Mouse (Mus musculus) limb, embryonic 15.5 days (tissue): ENCODE measurements around the gene Gadd45b. TPM values are rescaled to one million over a fixed set of nuclear protein-coding genes. Genes with fewer than 3 reads are reported as not detected.

ENCODE experiments used
- ATAC-seq: fragments of 200-750 bp; cut with Nextera tagmentation; 2 replicates; pipeline ENCODE4 v1.8.0; 2017; ENCODE audit warnings: low read depth, moderate TSS enrichment; ENCODE audit not compliant: insufficient number of reproducible peaks, low FRiP score, low TSS enrichment
- H3K27ac ChIP-seq: fragments of 300-500 bp; sonication (generic); 2 replicates; pipeline ENCODE4 v1.5.1; 2015; ENCODE audit warnings: moderate library complexity, mild to moderate bottlenecking, inconsistent platforms
- H3K27me3 ChIP-seq: fragments of 300-500 bp; sonication (generic); 2 replicates; pipeline ENCODE4 v1.6.1; 2015; ENCODE audit warnings: inconsistent platforms
- H3K36me3 ChIP-seq: fragments of 300-500 bp; sonication (generic); 2 replicates; pipeline ENCODE4 v1.6.1; 2015; ENCODE audit warnings: inconsistent platforms
- H3K4me1 ChIP-seq: fragments of 300-500 bp; sonication (generic); 2 replicates; pipeline ENCODE4 v1.6.1; 2015; ENCODE audit warnings: inconsistent platforms
- H3K4me2 ChIP-seq: fragments of 300-500 bp; sonication (generic); 2 replicates; pipeline ENCODE4 v1.6.1; 2015; ENCODE audit warnings: mild to moderate bottlenecking, inconsistent platforms
- H3K4me3 ChIP-seq: fragments of 300-500 bp; sonication (generic); 2 replicates; pipeline ENCODE4 v1.5.1; 2015; ENCODE audit warnings: mild to moderate bottlenecking, inconsistent platforms
- H3K9ac ChIP-seq: fragments of 300-500 bp; sonication (generic); 2 replicates; pipeline ENCODE4 v1.6.1; 2015; ENCODE audit warnings: inconsistent platforms
- H3K9me3 ChIP-seq: fragments of 300-500 bp; sonication (generic); 2 replicates; pipeline ENCODE4 v1.6.1; 2016; ENCODE audit warnings: inconsistent platforms
- WGBS: fragments of 180-500 bp; shearing (Covaris S2); methylation state at CpG from one replicate; pipeline ENCODE4 v1.1.7; 2015; 5-methylcytosine and 5-hydroxymethylcytosine counted together
- polyA plus RNA-seq: library from polyadenylated mRNA; unstranded; fragments of >200 nt; fragmentation: Nextera tagmentation; extraction: Ambion mirVana; gene quantifications from 2 replicates; pipeline ENCODE4 v1.2.1, GENCODE M21; 2015

The Gadd45b gene
- polyA plus RNA-seq = 44.4 and 44.7 TPM in 2 replicates

DNA sequence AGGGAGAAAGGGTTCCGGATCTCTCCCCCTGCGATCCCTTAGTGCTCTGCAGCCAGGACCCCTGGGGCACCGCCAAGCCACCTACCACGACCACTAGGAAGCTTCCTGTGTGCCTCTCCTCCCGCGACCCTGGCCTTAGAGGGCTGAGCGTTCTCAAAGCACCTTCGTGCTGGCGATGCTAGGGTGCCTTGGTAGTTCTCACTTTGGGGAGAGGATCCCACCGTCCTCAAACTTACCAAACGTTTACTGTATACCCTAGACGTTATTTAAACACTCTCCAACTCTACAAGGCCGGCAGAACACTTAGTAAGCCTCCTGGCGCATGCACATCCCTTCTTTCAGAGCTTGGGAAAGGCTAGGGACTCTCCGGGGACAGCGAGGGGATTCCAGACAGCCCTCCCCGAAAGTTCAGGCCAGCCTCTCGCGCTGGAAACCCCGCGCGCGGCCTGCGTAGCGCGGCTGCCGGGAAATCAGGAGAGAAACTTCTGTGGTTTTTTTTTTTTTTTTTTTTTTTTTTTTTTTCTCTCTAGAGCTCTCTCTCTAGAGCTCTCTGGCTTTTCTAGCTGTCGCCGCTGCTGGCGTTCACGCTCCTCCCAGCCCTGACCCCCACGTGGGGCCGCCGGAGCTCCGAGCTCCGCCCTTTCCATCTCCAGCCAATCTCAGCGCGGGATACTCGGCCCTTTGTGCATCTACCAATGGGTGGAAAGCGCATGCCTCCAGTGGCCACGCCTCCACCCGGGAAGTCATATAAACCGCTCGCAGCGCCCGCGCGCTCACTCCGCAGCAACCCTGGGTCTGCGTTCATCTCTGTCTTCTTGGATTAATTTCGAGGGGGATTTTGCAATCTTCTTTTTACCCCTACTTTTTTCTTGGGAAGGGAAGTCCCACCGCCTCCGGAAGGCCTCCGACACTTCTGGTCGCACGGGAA lies at the start of gene Gadd45b:
Gene Gadd45b (plus strand): TSS at position 775 of the 928 bp plus-strand sequence.
- ATAC-seq = peak; percentile 91
- Histone ChIP-seq H3K27ac (peak within 1 kb of the TSS; percentile 95), H3K4me3 (peak within 1 kb of the TSS; percentile 67), H3K4me2 (peak within 1 kb of the TSS; percentile 94), H3K36me3 (no peaks in the 10 kb centered on the region), H3K4me1 (peaks cover 53% of the 10 kb centered on the region), H3K9me3 (no peaks in the 10 kb centered on the region), H3K9ac (peak within 1 kb of the TSS; percentile 72), H3K27me3 (peaks cover 6% of the 10 kb centered on the region; the same call in 1 of the 2 replicates)
- WGBS = under 1% methylated on average over 56 of the region's 56 CpGs

DNA sequence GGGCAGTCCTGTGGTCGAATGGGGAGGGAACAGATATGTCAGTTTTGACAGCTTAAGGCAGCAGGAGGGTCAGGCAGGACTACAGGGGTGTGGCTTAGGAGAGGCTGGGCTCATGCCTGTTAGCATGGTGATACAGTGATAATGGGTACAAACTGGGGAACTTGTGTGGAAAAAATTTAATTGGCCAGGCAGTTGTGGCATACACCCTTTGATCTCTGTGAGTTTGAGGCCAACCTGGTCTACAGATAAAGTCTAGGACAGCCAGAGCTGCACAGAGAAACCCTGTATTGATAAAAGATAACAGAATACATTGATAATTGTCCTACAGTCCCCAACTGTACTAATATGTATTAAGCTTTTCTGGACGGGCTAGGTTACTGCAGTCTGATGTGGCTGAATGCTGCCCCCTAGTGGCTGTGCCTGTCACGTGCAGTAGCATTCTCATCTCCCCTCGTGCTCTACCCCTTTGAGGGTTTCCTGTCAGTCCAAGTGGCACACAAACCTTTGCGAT lies 49.7 kb upstream of the Gadd45b start:
- Histone ChIP-seq H3K27me3 (0 out of 2 replicates have a peak, but pooled peaks cover 4% of the 10 kb centered on the region), H3K9me3 (no peaks in the 10 kb centered on the region), H3K36me3 (no peaks in the 10 kb centered on the region), H3K4me3 (no peak overlapping the region), H3K4me2 (no peak overlapping the region), H3K9ac (no peak overlapping the region), H3K27ac (no peak overlapping the region), H3K4me1 (no peaks in the 10 kb centered on the region)
- WGBS = 15% methylated on average over 5 of the region's 5 CpGs
- ATAC-seq = no peak

DNA sequence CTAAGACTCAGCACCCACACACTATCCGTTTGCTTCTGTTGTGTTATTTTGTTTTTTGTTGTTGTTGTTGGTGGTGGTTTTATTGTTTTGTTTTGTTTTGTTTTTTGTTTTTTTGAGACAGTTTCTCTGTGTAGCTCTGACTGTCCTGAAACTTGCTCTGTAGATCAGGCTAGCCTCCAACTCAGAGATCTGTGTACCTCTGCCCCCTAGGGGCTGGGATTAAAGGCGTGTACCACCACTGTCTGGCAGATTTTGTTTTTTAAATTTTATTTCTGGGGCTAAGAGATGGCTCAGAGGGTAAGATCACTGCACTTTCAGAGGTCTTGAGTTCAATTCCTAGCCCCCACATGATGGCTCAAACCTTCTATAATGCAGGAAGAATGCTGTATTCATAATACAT lies 49.0 kb upstream of the Gadd45b start:
- H3K4me1 ChIP-seq = no peaks in the 10 kb centered on the region

DNA sequence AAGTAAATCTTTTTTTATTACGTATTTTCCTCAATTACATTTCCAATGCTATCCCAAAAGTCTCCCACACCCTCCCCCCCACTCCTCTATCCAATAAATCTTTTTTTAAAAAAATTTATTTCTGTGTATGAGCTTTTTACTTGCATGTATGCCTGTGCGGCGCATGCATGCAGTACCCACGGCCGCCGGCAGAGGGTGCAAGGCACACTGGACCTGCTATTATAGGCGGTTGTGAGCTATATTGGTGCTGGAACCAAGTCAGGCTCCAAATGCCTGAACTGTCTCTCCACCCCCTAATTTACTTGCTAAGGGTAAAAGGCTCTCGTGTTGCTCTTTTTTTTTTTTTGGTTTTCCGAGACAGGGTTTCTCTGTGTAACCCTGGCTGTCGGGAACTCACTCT lies 48.6 kb upstream of the Gadd45b start:
- Histone ChIP-seq H3K4me1 (no peaks in the 10 kb centered on the region), H3K27me3 (0 out of 2 replicates have a peak, but pooled peaks cover 6% of the 10 kb centered on the region), H3K9ac (no peak overlapping the region), H3K4me3 (no peak overlapping the region), H3K4me2 (no peak overlapping the region), H3K36me3 (no peaks in the 10 kb centered on the region), H3K27ac (no peak overlapping the region), H3K9me3 (no peaks in the 10 kb centered on the region)
- no peak for ATAC-seq
- 26% methylated on average over 10 of the region's 10 CpGs for WGBS

More for the DNA sequence above, 49.0 kb upstream of the Gadd45b start:
- Histone ChIP-seq H3K27me3 (0 out of 2 replicates have a peak, but pooled peaks cover 6% of the 10 kb centered on the region), H3K9me3 (no peaks in the 10 kb centered on the region), H3K4me2 (no peak overlapping the region), H3K4me3 (no peak overlapping the region), H3K36me3 (no peaks in the 10 kb centered on the region), H3K9ac (no peak overlapping the region), H3K27ac (no peak overlapping the region)
- ATAC-seq = no peak
- 66% methylated on average over 2 of the region's 2 CpGs for WGBS

DNA sequence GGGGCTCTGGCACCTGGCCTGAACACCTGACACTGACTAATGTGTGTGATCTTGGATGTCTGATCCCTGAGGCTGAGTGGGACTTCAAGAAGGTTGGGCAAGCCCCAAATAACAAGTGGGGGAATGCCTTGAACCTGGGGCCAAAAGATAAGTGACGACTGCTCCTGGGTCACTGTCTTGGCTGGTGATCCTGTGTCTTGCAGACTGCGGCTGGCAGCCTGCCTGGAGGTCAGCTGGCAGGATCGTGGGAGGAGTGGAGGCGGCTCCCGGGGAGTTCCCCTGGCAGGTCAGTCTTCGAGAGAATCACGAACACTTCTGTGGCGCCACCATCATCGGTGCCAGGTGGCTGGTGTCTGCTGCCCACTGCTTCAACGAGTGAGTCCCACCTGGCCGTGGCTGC lies 42.7 kb upstream of the Gadd45b start:
- H3K36me3 ChIP-seq = no peaks in the 10 kb centered on the region
- 67% methylated on average over 11 of the region's 11 CpGs for whole genome bisulfite sequencing
- no peak overlapping the region for H3K4me3 ChIP-seq
- no peak overlapping the region for H3K4me2 ChIP-seq
- H3K4me1 ChIP-seq = no peaks in the 10 kb centered on the region
- no peak for ATAC-seq
- no peak overlapping the region for H3K27ac ChIP-seq
- peaks cover 29% of the 10 kb centered on the region for H3K27me3 ChIP-seq
- H3K9me3 ChIP-seq = no peaks in the 10 kb centered on the region
- no peak overlapping the region for H3K9ac ChIP-seq

DNA sequence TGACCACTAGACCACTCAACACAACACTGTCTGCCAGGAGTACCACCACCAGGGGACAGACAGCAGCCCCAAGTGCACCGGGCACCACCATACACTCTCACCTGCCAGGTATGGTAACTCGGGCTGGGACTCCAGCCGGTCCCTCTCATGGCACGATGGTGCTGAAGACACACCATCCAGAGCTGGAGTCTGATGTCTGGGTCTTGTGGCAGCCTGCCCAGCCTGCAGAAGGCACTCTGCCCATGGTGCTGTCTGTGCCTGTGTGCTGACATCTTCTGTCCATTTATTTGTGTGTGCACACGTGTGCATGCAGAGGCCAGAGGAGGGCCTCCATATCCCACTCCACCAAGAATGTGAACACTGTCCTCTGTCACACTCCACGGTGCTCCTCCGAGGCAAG lies 34.8 kb upstream of the Gadd45b start:
- ATAC-seq = no peak
- Histone ChIP-seq H3K27ac (no peak overlapping the region), H3K36me3 (peaks cover 11% of the 10 kb centered on the region), H3K4me1 (peaks cover 20% of the 10 kb centered on the region), H3K4me3 (no peak overlapping the region), H3K9me3 (no peaks in the 10 kb centered on the region), H3K27me3 (peaks cover 2% of the 10 kb centered on the region; the same call in 1 of the 2 replicates), H3K9ac (no peak overlapping the region), H3K4me2 (no peak overlapping the region)
- WGBS = 83% methylated on average over 7 of the region's 7 CpGs

DNA sequence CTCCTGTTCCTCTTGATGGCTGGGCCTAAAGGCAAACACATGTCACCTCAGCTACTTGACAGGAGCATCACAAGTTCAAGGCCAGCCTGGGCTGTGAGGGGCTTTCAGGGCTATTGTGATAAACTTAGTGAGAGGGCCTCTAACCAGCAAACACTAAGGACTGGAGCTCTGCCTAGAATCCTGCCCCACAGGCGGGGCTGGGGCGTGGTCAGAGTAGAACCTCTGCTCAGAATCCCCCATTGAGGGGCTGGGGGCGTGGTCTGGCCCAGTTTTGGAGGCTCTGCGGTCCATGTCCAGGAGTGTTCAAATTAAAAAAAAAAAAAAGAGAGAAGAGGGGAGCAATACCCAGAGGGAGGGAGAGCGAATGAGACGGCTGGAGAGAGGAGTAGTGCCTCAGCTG lies 34.2 kb upstream of the Gadd45b start:
- no peak overlapping the region for H3K9ac ChIP-seq
- peaks cover 20% of the 10 kb centered on the region for H3K4me1 ChIP-seq
- H3K36me3 ChIP-seq = peaks cover 11% of the 10 kb centered on the region
- H3K27me3 ChIP-seq = no peaks in the 10 kb centered on the region
- no peaks in the 10 kb centered on the region for H3K9me3 ChIP-seq
- H3K4me2 ChIP-seq = no peak overlapping the region
- WGBS = 83% methylated on average over 6 of the region's 6 CpGs
- H3K27ac ChIP-seq = no peak overlapping the region
- no peak overlapping the region for H3K4me3 ChIP-seq
- ATAC-seq = no peak

DNA sequence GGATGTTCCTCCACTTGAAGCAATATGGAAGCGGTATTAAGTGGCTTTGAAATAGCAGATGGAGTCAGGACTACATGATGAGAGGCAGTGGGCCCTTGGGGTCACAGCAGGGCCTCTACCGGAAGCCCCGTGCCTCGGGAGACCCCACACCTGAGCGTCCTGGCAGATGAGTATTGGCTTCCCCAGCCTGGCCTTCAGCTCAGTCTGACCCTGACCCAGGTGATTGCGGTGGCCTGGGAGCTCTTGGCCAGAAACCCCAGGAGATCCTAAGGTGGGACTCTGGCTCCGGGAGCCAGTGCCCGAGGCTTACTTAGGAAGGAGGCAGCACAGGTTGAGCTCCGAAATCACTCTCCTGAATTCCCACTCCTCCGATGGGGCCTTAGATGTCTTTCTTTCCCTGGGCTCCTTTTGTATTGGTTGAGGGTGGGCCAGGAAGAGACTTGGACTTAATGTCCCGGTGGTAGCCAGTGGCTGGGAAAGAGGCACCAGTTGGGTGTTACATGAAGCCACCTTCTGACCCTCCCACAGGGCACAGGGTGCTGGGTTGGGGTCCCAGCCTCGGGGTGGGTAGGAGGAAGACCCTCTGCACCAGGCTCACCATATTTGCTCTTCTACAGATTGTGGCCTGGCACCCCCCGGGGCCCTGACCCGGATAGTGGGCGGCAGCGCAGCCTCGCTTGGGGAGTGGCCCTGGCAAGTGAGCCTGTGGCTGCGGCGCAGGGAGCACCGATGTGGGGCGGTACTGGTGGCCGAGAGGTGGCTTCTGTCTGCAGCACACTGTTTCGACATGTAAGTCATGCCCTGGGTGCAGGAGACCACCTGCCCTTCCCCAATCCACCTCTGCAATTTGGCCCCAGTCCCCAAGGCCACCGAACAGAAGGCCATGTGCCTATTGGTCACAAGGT lies 33.0 kb upstream of the Gadd45b start:
- H3K4me2 ChIP-seq = no peak overlapping the region
- peaks cover 16% of the 10 kb centered on the region for H3K36me3 ChIP-seq
- H3K27me3 ChIP-seq = no peaks in the 10 kb centered on the region
- no peak overlapping the region for H3K9ac ChIP-seq
- no peak overlapping the region for H3K4me3 ChIP-seq
- WGBS = 66% methylated on average over 24 of the region's 24 CpGs
- peaks cover 24% of the 10 kb centered on the region for H3K4me1 ChIP-seq
- H3K27ac ChIP-seq = no peak overlapping the region
- ATAC-seq = no peak
- H3K9me3 ChIP-seq = no peaks in the 10 kb centered on the region

DNA sequence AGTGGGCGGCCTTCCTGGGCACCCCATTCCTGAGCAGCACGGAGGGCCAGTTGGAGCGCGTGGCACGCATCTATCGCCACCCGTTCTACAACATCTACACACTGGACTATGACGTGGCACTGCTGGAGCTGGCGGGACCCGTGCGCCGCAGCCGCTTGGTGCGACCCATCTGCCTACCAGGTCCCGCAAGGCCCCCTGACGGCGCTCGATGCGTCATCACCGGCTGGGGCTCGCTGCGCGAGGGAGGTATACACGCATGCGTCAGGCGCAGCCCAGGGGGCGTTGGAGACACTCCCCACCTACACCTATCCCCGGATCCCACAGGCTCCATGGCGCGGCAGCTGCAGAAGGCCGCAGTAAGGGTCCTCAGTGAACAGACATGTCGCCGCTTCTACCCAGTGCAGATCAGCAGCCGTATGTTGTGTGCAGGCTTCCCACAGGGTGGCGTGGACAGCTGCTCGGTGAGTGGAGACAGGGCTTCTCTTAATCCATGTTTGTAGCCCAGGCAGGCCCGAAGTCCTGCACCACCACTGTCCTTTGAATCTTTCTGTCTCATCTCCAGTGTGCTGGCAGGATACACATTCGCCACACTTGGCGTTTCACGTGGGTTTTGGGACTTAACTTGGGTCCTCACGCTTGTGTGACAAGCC lies 31.9 kb upstream of the Gadd45b start:
- Histone ChIP-seq H3K9ac (0 out of 2 replicates have a peak overlapping the region, but pooled peaks have one; percentile 14), H3K27me3 (no peaks in the 10 kb centered on the region), H3K4me1 (peaks cover 24% of the 10 kb centered on the region), H3K9me3 (no peaks in the 10 kb centered on the region), H3K36me3 (peaks cover 28% of the 10 kb centered on the region), H3K4me2 (peak overlapping the region; percentile 25), H3K4me3 (no peak overlapping the region), H3K27ac (no peak overlapping the region)
- ATAC-seq = no peak
- 36% methylated on average over 41 of the region's 41 CpGs for WGBS

DNA sequence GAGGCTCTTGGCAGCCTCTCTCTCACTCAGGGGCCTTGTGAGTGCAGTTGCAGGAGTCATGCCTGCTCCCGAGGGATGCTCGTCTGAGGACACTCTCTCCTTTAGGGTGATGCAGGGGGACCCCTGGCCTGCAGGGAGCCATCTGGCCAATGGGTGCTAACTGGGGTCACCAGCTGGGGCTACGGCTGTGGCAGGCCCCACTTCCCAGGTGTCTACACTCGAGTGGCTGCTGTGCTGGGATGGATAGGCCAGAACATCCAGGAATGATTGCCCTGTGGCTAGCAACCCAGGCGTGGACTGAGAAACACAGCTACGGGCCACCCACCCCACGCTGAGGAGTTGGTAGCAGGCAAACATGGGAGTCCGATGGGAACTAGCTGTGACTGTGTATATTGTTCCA lies 30.8 kb upstream of the Gadd45b start:
- H3K36me3 ChIP-seq = peaks cover 39% of the 10 kb centered on the region
- H3K27me3 ChIP-seq = no peaks in the 10 kb centered on the region
- peak overlapping the region; percentile 89 for H3K4me2 ChIP-seq
- WGBS = 88% methylated on average over 8 of the region's 8 CpGs
- H3K27ac ChIP-seq = no peak overlapping the region
- H3K4me3 ChIP-seq = peak overlapping the region; percentile 99
- peaks cover 24% of the 10 kb centered on the region for H3K4me1 ChIP-seq
- no peaks in the 10 kb centered on the region for H3K9me3 ChIP-seq
- ATAC-seq = no peak
- no peak overlapping the region for H3K9ac ChIP-seq

DNA sequence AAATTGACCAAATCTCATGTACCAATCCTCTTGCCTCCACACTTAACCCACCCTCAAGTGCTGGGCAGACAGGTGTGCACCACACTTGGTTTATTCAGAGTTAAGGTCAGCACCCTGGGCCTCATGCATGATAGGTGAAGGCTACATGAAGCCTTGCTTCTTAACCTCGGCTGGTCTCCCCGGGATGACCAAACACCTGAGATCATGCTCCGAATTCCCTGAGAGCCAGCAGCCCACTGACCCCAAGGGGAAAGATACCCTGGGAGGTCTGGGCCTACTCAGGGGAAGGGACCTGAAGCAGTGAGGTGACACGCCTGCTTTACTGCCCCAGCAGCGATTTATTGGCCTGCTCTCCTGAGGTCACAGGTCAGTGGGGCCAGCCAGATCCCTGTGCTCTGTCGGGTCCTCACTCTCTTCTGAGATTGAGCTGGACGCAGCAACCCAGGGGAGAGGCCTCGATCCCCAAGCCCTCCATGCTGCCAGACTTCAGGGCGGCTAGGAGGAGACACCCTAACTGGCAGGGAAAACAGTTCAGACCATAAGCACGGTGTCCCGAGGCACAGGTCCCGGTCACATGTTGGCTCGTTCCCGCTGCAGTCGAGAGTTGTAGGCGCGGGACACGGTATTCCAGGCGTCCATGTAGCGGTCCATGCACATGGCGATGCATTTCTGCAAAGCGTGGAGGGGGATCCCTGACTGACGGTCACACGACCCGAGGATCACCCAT lies 30.1 kb upstream of the Gadd45b start:
- Histone ChIP-seq H3K9ac (peak overlapping the region; percentile 77), H3K4me2 (peak overlapping the region; percentile 89), H3K4me1 (peaks cover 24% of the 10 kb centered on the region), H3K9me3 (no peaks in the 10 kb centered on the region), H3K36me3 (peaks cover 45% of the 10 kb centered on the region), H3K27ac (peak overlapping the region; percentile 87), H3K27me3 (no peaks in the 10 kb centered on the region), H3K4me3 (peak overlapping the region; percentile 99)
- WGBS = 10% methylated on average over 25 of the region's 25 CpGs
- ATAC-seq = no peak
